Mouse (Mus musculus) urinary bladder, postnatal 36 days (tissue): ENCODE data around the gene Sept11.

ENCODE experiments used
- DNase-seq, 2 experiments: peaks; one replicate each; pipeline ENCODE4 v3.0.0; 2022; ENCODE audit warnings: low spot score in 2 of 2, mixed read lengths in 1 of 2

The Sept11 gene

DNA sequence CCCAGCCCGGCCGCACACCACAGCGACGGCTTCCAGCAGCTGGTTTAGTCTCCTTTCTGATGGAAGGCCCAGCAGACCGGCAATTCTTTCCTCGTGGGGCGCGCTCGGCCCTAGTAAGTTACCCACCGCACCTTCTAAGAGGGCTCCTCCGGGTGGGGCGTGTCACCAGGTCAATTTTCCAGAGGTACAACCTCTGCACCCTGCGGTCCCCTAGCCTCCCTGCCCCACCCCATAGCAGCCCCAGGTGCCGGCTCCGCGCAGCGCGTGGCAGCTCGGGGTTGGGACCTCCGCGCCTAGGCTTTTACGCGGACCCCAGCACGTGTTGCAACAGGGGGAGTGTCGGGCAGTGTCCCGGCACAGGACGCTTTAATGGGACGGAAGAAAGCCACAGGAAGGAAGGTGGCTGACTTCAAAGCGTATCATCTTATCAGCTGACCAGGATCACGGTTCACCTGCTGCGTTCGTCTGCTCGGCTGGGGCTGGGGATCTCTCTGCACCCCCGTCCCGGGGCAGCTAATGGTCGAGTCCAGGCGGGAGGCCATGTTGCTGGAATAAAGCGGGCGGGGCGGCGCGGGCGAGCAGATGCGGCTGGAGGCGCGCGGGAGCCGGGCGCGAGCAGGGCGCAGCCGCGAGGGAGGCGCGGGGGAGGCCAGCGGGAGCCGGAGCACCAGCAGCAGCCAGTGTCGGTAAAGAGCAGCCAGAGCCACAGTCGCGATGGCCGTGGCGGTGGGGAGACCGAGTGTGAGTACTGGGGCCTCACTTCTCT, at the start of gene Sept11:
Gene Sept11, plus strand, starts transcription at position 581 of the 766 bp plus-strand sequence.
- peak; percentile 89 to 92 for DNase-seq

DNA sequence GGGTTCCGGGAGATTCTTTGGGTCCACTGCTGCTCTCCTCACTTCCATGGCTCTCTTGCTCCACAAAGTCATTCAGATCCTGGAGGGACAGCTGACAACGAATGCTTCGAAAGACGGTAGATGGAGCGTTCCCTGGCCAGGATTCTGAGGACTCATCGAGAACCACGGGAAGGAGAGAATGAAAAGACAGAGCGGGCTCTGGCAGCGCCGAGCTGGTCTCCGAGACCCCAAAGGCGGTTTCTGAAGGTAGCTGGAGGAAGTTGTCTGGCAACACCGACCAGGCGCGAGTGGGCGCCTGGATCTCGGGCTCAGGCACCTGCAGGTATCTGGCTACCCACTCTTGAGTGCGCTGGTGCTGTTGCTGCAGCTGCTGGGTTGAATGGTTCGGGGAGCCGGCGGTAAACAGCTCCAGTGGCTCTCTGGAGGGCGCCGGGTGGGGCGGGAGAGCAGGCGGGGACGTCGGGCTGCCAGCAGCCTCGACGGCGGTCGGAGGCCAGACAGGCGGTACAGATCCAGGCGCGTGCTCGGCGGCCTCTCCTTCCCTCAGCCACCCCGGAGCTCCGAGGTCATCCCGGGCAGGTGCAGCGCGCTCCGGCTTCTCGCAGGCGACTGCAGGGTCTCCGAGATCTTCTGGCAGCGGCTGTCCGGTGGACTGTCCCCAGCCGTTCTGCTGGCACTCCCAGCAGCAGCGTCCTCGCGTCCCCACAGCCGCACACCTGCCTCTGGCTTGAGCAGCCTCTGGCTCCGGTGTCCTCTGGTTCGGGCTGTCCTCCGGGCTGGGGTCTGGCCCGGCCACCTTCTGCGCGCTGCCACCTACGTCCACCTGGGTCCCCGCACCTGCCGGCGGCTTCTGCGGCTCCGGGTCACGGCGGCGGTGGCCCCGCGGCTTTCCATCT, 49.3 kb upstream of the Sept11 start:
- DNase-seq: no peak

DNA sequence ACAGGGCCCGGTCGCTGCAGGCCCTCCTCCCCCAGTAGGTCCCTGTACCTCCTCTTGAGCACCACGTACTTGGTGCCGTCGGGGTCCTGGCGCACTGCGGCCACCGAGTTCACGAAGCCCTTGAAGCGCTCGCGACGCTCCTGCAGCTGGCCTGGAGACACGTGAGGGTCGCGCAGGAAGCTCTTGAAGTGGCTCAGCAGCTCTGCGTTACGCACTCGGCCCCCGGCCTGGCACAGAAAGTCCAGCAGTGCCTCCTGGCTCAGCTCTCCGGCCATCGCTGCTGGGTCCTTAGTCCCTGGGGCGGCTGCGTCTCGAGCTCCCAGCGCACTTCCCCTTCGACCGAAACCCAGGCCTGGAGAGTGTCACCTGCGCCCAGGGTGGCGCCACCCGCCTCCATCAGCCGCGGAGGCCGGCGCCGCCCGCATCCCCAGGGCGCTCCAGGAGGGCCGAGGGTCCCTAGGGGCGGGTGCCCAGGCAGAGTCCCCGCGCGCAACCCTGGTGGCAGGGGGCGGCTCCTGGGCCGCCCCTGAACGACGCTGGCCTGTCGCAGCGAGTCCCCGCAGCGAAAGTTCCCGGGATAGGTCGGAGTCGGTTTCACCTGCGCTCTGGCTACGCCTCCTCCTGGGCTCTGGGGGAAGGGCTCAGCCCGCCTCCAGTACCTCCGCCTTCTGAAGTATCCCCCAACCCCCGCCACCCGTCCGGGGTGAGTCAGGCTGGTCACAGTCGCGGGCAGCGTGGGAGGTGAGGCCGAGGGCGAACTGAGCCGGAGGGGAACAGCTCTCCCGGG, 48.5 kb upstream of the Sept11 start, which contains the start of gene Sowahb:
Gene Sowahb, minus strand, starts transcription at position 439 of the 787 bp plus-strand sequence.
- DNase-seq: peak; percentile 64 to 79

DNA sequence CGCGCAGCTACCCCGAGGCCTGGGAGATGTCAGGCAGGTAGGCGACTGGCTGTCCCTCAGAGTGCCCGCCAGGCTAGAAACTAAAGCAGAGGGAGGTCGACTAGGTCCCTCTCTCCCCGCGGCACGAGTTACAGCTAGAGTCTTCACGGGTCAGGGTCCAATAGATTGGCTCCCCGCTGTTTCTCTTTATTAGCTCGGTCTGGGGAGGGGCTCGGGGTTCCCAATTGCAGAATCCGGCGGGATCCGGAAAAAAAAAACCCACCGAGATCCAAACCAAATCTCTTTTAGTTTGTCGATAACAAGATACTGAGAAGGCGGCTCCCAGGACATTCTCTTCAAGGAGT, 47.9 kb upstream of the Sept11 start:
- no peak for DNase-seq

DNA sequence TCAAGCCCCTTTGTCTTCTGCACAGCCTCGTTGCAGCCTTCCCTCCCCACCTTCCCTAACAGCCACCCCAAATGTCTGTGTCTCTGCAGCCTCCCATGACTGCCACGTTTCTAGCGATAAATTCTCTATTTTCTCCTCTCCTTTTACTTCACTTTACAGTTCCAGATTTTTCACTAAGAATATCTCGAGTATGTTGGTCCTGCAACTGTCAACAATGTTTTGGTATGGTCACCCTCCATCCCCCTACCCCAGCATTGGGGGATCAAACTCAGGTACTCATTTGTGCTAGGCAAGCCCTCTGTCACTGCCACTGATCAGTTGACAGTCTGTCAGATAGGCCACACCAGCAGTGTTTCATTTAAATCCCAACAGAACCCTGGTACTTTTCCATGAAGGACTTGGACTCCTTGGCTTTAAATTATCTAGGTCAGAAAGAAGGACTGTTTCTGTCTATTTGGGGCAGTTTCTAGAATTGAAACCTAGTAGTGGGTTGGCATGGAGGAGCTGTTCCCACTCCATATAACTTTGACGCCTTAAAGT, 46.9 kb upstream of the Sept11 start:
- DNase-seq: no peak

DNA sequence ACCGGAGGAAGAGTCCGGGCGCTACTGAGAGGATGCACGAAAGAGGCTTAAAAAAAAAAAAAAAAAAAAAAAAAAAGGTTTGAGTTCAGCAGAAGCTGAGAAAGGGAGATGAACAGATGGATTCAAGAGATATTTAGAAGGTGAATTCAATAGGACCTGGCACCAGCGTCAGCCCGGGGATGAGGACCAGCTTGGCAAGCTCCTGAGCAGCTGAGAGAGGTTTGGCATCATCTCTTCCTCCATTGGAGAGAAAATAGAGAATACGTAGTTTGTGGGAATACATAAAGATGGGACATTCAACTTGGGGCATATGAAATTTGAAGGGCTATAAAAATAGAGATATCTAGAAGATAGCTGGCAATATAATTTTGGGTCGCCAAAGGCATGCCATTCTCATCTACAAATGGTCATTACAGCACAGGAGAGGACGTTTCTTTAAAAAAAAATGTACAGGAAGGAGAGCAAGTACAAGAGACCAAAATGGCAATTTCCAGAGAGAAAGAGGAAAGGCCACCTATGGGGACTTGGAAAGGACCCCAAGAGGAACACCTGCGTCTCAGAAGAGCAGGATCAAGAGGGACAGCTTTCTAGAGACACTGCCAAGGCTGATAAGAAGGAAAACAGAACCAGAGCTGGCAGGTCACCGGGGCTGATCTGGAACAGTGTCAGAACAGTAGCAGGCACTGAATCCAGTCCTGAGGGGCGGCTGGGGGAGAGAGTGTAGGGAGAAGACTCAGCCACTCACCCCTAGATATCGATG, 44.6 kb upstream of the Sept11 start:
- no peak for DNase-seq

DNA sequence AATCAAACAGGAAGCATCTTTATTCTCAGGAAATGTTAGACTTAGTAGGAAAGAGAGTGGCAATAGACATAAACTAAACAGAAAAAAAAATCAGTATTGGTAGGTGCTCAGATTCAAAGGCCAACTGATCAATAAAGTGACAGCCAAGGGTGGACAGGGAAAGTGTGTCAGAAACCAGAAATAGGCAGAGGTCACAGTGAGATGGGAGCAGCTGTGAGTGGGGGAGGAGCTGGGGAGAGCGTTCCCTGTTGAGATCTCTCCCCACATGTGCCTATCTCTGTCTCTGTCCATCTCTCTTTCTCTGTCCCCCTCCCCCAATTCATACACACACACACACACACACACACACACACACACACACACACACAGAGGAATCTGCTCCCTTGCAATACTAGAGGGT, 43.3 kb upstream of the Sept11 start:
- no peak for DNase-seq

DNA sequence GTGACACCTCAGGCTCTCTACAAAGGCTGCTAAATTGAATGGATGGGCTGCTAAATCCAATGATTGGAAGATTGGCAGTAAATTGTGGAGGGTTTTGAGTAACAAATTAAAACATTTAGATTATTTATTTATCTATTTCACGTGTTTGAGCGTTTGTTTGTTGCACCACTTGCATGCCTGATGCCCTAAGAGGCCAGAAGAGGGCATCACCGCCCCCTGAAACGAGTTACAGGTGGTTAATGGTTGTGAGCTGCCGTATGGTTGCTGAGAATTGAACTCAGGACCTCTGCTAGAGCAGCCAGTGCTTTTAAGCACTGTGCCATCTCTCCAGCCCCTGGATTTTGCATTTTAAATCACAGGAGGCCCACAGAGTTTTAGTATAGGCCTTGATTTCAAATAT, 42.2 kb upstream of the Sept11 start:
- DNase-seq: no peak

DNA sequence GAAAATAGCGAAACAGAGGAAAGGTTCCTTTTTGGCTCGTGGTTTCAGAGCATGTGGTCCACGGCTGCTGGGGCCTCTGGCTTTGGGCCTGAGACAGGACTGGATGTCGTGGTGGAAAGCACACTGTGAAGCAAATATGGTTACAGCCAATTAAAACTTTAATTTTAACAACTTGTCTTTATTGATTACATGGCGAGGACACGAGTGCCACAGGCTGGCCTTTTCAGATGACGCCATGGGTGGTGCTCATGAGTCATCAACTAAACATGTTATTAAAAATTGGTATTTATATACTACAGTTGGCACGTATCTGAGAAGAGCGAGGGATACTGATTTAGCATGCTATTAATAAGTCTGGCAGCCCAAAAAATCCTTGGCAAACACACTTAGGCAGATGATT, 41.3 kb upstream of the Sept11 start:
- DNase-seq: no peak

DNA sequence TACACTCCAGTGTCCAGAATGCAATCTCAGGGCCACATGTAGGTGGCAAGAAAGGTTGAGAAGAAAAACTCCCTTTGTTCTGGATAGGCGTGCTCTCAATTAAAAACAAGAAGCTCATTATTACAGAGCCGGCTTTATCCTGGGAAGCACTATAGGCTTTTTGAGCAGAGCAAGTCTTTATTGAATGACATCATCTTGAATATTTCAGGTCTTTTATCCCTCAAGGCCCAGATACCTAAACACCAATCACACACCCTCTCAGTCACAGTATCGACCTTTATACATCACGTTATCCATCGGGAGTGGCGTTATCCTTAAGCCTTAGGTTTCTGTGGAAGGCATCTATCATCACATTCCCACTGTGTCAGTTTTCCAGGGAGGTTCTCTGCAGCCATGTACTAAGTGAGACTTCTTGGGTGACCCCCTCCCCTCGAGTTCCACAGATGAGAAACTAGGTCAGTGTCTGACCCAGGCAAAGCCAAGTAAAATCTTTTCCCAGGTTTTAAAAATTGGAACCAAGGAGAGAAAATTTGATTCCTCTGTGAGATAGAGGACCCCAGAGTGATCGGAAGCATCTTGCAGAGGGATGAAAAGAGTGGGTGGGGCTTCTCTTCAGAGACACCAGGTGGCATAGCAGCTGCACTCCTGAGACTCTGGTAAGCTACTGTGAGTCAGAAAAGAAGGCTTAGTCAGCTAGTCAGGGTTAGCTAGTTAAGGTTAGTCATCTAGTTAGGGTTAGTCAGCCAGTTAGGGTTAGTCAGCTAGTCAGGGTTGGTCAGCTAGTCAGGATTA, 39.4 kb upstream of the Sept11 start:
- no peak for DNase-seq

DNA sequence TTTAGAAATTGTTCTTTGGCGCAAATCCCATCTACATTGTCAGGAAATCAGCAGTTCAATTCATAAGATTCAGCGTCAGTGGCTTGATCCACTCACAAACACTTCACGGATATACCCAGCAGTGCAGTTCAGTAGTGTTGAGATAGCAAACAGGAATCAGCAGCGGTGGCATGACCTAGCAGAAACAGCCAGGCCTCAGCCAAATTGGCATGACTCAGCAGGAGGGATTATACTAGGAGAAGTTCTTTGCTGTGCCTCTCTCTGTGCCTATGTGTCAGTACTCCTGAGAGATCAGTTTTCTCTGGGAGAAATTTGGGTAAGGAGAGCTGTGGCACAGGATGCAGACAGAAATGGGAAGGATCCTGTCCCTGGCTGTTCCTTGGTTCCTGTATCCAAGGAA, 32.4 kb upstream of the Sept11 start:
- DNase-seq: no peak

DNA sequence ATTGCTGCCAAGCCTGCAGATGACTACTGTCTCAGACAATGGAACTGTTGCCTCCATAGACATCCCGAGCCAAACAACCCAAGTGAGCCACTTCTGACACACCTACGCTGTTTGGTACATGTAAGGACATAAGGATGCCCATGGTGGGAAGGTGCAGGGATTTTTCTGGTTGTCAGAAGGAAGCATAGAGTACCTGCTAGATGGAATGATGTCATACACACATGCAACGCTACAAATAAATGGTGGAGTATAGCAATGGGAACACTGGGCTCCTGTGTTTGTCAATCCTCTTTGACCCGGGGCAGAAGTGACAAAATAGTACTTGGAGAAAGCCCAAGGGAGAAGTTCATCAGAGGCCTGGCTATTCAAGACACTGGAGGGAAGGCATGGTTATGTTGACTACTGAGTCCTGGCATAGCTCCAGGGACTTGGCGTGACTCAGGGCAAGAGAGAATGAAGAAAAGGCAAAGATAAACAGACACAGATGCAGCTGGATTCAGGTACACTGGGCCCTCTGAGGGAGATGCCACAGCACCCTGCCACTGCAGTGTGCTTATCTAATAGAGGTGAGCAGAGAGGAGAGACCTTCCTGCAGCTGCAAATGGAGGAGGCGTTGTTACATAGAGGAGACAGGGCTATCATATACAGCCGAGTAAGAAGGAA, 15.4 kb upstream of the Sept11 start:
- no peak for DNase-seq

DNA sequence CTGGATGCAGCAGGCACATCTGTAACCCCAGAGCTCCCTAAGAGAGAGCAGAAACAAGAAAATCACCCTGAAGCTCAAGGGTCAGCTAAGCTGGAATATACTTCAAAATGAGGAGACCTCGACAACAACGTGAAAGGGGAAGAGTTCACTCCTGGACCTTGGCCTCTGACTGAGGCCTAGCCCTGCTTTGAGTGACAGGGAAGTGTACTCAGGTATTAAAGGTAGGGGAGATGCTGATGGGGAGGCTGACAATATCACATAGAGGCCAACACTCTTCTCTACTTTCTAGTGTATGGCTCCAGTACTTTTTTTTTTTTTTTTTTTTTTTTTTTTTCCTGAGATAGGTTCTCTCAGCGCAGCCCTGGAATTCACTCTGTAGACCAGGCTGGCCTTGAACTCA, 13.6 kb upstream of the Sept11 start:
- no peak for DNase-seq

DNA sequence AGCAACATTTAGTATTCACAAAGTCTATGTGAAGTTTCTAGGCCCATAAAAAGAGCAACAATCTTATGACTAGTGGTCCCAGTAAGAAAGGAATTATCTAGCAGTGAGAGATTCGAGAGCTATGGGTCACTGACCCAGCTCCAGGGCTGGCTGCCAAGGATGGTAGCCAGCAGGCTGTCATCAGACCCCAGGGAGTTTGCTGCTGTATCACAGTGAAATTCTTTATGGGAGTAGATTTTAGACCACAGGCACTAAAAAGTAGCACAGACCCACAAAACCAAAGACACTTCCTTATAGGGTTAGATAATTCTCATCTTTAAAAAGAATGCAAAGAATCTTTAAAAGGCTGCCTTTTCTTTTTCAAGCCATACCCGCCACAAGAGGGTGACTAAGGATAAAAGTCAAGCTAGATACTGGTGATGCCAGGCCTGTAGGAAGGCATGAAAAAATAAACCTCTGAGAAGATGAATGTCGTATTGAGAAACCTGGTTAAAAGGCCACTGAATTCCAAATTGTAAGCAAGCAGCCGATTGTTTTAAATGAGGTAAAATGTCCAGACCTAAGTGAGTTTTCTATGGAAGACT, 8.1 kb upstream of the Sept11 start:
- no peak for DNase-seq

DNA sequence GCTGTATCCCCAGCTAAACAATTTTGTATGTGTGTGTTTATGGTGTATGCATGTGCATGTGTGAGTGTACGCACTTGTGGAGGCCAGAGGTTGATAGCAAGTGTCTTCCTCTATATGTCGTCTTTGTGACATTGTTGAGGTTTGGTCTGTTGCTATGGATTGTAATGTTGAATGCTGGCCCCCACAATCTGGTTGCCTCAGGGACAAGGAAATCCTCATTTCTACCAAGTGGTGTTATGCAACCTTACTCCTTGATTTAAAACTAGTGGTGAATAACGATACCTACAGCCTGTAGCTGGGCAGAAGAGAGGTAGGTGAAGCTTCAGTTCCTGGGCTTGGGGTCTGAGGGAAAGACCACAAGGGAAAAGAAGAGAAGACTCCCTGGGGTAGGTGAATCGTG, 7.3 kb upstream of the Sept11 start:
- DNase-seq: no peak

DNA sequence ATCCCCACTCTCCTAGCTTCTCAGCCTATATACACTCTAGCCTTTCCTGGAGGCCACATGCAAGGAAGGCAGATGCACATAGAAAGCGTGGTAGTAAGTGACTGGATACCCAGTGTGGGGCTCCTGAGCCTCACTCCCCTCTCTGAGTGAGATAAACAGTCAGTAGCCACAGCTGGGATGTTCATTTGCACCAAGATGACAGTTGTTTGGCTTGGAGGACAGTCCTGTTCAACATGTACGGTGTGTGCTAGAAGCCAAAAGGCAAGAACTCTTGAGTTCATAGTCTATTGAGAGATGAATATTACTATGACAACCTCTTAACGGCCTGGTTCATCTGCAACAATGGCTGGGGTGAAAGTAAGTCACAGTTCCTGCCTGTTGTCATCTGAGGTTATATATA, 2.0 kb upstream of the Sept11 start:
- no peak for DNase-seq

DNA sequence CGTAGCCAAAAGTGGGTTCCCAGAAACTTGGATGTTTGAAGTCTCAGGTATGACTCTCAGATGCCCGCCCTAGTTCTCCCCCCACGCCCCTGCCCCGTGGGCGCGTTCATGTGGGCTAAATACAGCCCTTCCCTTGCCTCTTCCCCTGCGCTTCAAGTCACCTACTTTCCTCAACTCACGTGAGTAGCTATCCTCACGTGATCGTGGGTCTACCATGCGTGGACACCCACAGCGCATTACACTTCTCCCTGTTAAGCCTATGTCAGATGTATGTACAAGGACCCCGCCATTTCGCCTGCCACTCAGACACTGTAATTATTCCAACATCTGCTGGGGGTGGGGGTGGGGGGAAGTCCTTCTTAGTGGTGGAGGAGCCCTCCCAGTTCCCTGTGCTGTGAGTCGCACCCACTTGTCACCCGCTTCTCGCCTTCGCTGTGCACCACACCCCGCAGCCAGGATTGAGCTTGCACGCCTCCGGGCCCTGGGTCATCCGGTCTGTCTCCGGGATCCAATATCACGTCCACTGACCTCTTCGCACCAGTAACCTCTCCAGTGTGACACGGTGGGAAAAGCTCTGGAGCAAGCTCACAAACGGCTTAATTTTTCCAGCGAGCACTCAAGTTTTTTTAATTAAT, 973 bp upstream of the Sept11 start:
- DNase-seq: peak in 1 of 2 experiments; percentile 36

DNA sequence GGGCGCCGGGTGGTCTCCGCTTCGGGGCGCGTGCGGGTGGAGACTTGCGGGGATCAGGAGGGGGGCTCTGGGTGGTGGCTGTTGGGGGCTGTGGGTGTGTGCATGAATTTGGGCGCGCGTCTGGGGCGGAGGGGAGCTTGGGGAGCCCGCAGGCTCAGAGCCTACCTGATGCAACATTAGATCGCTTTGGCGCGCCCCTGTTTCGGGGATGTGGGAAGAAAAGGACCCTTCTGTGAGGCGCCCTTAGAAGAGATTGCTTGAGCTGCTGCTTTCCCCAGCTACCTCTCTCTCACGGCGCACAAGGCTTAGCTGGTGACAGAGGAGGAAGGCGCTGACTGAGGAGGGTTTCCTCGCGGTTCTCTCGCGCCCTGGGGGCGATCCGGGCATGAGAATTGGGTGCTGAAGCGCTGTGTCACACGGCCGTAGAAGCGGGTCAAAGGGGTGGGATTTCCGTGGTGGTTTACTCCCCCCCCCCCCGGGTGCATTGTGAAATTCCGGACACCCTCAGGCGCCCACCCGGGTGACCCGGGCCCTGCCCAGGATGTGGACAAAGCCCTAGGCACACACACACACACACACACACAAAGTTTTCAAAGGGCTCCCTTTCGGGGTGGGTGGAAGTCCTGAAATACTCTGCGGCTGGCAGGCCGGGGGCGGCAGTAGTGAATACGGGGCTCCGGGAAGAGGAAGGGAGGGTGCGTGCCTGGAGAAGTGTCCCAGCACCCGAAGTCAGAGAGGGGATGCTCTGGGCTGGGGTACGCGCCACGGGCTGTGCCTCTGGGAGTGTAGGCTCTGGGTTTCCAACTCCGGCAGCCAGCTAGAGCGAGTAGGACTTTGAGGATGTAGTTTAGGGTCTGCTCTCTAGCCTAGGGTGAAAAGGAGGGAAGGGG, 646 bp downstream of the Sept11 start:
- peak in 1 of 2 experiments; percentile 33 for DNase-seq
